Mouse (Mus musculus) stomach, postnatal 0 days (tissue): Measurements from ENCODE around the gene Slc22a8.

Source experiments
- CTCF ChIP-seq: IDR thresholded peaks from 2 replicates; pipeline ENCODE4 v1.5.1; 2016; ENCODE audit warnings: antibody characterized with exemption, low read depth, mild to moderate bottlenecking, moderate library complexity
- EP300 ChIP-seq: optimal IDR thresholded peaks from 2 replicates; pipeline ENCODE3; 2016; ENCODE audit warnings: antibody characterized with exemption

GRCm38 (mm10) chr19:8585298-8585697 is 5.8 kb upstream of the Slc22a8 start:
- TF ChIP-seq CTCF, result no peak
- no peak for TF ChIP-seq EP300
